In the genomic region with DNA sequence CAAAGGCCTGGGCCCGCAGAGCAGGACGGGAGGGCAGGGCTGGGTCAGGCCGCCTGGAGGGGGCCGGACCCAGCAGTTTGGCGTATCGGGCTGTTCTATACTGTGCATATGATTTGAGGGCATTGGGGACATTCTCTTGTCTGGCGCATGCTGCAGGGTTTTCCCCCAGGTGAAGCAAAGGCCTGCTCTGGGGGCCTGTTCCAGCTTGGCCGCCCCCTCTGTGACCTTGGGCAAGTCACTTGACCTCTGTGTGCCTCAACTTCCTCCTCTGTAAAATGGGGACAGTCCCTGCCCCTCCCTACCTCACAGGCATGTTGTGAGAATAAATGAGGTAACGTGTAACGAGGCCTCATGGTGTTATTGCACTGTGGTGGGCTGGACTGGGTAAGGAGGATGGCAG, we compare ENCODE assay signal across 21 mouse cellular contexts. TPM values are rescaled to one million over a fixed set of nuclear protein-coding genes. Genes with fewer than 3 reads are reported as not detected.
DNase-seq lines count a peak whose midpoint lies in the region; ATAC-seq and TF ChIP-seq lines count a peak whose summit lies in the region.
"Had no signal": no experiment of that assay in that cellular context is flagged by ENCODE, and none has a peak within 500 bp of the region (broad histone marks: within the 10 kb centered on the region; RNA-seq: fewer than 3 reads in every experiment).

No protein-coding gene starts in this region.

- DNase-seq in gastrocnemius, adult 2 months: no peak
- no peak for DNase-seq in gastrocnemius, postnatal 25 days
- no peak for DNase-seq in kidney, postnatal 36 days
- DNase-seq in hindbrain, postnatal 0 days (ENCODE audit: low spot score): no peak
- no peak for DNase-seq in cerebellum, adult 11 months
- DNase-seq: adrenal gland, adult 2 months; cerebellum, adult 9-10 months; heart, postnatal 10 days; kidney, adult 9 months; liver; lung, adult 18-20 months; lung, postnatal 14 days; midbrain, embryonic 14.5 days; right cerebral cortex, postnatal 25 days; thymus, adult 2 months had no signal

- 0 out of 2 replicates have a peak, but pooled peaks have one; percentile 28 for ATAC-seq in kidney, embryonic 14.5 days (ENCODE audit: low FRiP score, low TSS enrichment)
- peak; percentile 27; the same call in 1 of the 2 replicates for ATAC-seq in hindbrain, postnatal 0 days
- ATAC-seq: inflammation-experienced regulatory T-cells, adult 6 months had no signal

- H3K9me3 ChIP-seq in kidney, embryonic 14.5 days (ENCODE audit: control insufficient read depth, low read length): no peaks in the 10 kb centered on the region
- no peaks in the 10 kb centered on the region for H3K9me3 ChIP-seq in E14TG2a.4 (ENCODE audit: low read length)
- no peaks in the 10 kb centered on the region for H3K9me3 ChIP-seq in hindbrain, postnatal 0 days (ENCODE audit: low read length)
- H3K9me3 ChIP-seq: embryonic facial prominence, embryonic 13.5 days; stomach, embryonic 15.5 days had no signal

- 91% methylated on average over 10 of the region's 10 CpGs for WGBS in kidney, embryonic 14.5 days
- WGBS in hindbrain, postnatal 0 days: 93% methylated on average over 10 of the region's 10 CpGs

- H3K4me2 ChIP-seq in kidney, embryonic 14.5 days (replicated peaks; ENCODE audit: low read depth, low read length): no peak overlapping the region
- H3K4me2 ChIP-seq in hindbrain, postnatal 0 days (ENCODE audit: low read depth, low read length): no peak overlapping the region
- H3K4me2 ChIP-seq: embryonic facial prominence, embryonic 13.5 days; stomach, embryonic 15.5 days had no signal

- H3K4me1 ChIP-seq in kidney, embryonic 14.5 days (ENCODE audit: control insufficient read depth, insufficient read depth, low read length): peaks cover 7% of the 10 kb centered on the region
- H3K4me1 ChIP-seq in E14TG2a.4 (replicated peaks; ENCODE audit: low read depth, low read length): peaks cover 50% of the 10 kb centered on the region
- H3K4me1 ChIP-seq in hindbrain, postnatal 0 days (ENCODE audit: insufficient read depth, low read length): no peaks in the 10 kb centered on the region
- H3K4me1 ChIP-seq: stomach, embryonic 15.5 days had no signal

- H3K36me3 ChIP-seq in kidney, embryonic 14.5 days (ENCODE audit: control insufficient read depth, insufficient read depth, low read length): peaks cover 44% of the 10 kb centered on the region
- H3K36me3 ChIP-seq in E14TG2a.4 (ENCODE audit: insufficient read depth, low read length): peaks cover 44% of the 10 kb centered on the region
- peaks cover 36% of the 10 kb centered on the region for H3K36me3 ChIP-seq in hindbrain, postnatal 0 days (ENCODE audit: insufficient read depth, low read length)

- H3K27ac ChIP-seq in gastrocnemius, adult 2 months: peak overlapping the region; percentile 75; the same call in 1 of the 2 replicates
- no peak overlapping the region for H3K27ac ChIP-seq in kidney, embryonic 14.5 days (ENCODE audit: low read depth, low read length)
- H3K27ac ChIP-seq in hindbrain, postnatal 0 days: no peak overlapping the region
- H3K27ac ChIP-seq: embryonic facial prominence, embryonic 13.5 days; stomach, embryonic 15.5 days had no signal

- intact Hi-C loops in gastrocnemius, adult 2 months (cut with DNase I): loop anchor here (5.0 kb wide), 1 partner anchor 42 kb away; no protein-coding TSS in a partner anchor

- no peak for TF ChIP-seq CTCF in gastrocnemius, adult 2 months (IDR thresholded peaks at IDR 0.05)
- no peak for TF ChIP-seq CTCF in E14TG2a.4 (conservative IDR thresholded peaks at IDR 0.05; ENCODE audit: low read length)
- TF ChIP-seq CTCF in hindbrain, postnatal 0 days (IDR thresholded peaks at IDR 0.05; ENCODE audit: low read depth): no peak

- H3K4me3 ChIP-seq in gastrocnemius, adult 2 months: no peak overlapping the region
- H3K4me3 ChIP-seq in kidney, embryonic 14.5 days (ENCODE audit: low read length): no peak overlapping the region
- peak overlapping the region; percentile 41 for H3K4me3 ChIP-seq in E14TG2a.4 (replicated peaks; ENCODE audit: low read length)
- H3K4me3 ChIP-seq in hindbrain, postnatal 0 days (ENCODE audit: low read length): no peak overlapping the region
- H3K4me3 ChIP-seq: embryonic facial prominence, embryonic 13.5 days; stomach, embryonic 15.5 days had no signal

- H3K9ac ChIP-seq in kidney, embryonic 14.5 days (ENCODE audit: low read depth, low read length): no peak overlapping the region
- H3K9ac ChIP-seq in hindbrain, postnatal 0 days (replicated peaks; ENCODE audit: low read length): no peak overlapping the region
- H3K9ac ChIP-seq: embryonic facial prominence, embryonic 13.5 days; stomach, embryonic 15.5 days had no signal

- H3K27me3 ChIP-seq in kidney, embryonic 14.5 days (ENCODE audit: control insufficient read depth, insufficient read depth, low read length): no peaks in the 10 kb centered on the region
- no peaks in the 10 kb centered on the region for H3K27me3 ChIP-seq in E14TG2a.4 (ENCODE audit: insufficient read depth, low read length)
- H3K27me3 ChIP-seq in hindbrain, postnatal 0 days (ENCODE audit: insufficient read depth, low read length): no peaks in the 10 kb centered on the region
- H3K27me3 ChIP-seq: embryonic facial prominence, embryonic 13.5 days; stomach, embryonic 15.5 days had no signal

RNA-seq across cellular contexts. Expression of gene Myl9, which starts 11.2 kb away (rescaled TPM):
- total RNA-seq in gastrocnemius, adult 2 months (2021): 10 to 100 TPM; 41.2 to 50.0 TPM
- 10 to 100 TPM; 63.4 to 81.7 TPM for total RNA-seq in gastrocnemius, postnatal 25 days (2021)
- polyA plus RNA-seq in kidney, embryonic 14.5 days (2014; fragmentation: Nextera tagmentation; extraction: Ambion mirVana): 218 and 250 TPM in 2 replicates
- 38.4 and 41.7 TPM in 2 replicates for total RNA-seq in hindbrain, postnatal 0 days (2014; rRNA removed)
- 32.5 and 38.4 TPM in 2 replicates for polyA plus RNA-seq in hindbrain, postnatal 0 days (2015; fragmentation: Nextera tagmentation; extraction: Ambion mirVana)
- total RNA-seq: megakaryocyte, adult 5-6 weeks had no signal
- polyA plus RNA-seq: inflammation-experienced regulatory T-cells, adult 6 months had no signal
